Mouse (Mus musculus) intestine, embryonic 16.5 days (tissue): Measurements from ENCODE around the gene 2610318N02Rik. TPM values are rescaled to one million over a fixed set of nuclear protein-coding genes. Genes with fewer than 3 reads are reported as not detected.

Experiments
- ATAC-seq: fragments of 200-750 bp; cut with Nextera tagmentation; 2 replicates; pipeline ENCODE4 v1.8.0; 2017; ENCODE audit warnings: moderate TSS enrichment, moderate library complexity
- H3K27ac ChIP-seq: fragments of 300-500 bp; sonication (generic); 2 replicates; pipeline ENCODE4 v1.5.1; 2014; ENCODE audit warnings: mild to moderate bottlenecking, low read length
- H3K27me3 ChIP-seq: fragments of 300-500 bp; sonication (generic); replicated peaks from 2 replicates; pipeline ENCODE4 v1.6.1; 2014; ENCODE audit warnings: low read length, control low read depth, mixed read lengths; ENCODE audit not compliant: control insufficient read depth, insufficient read depth
- H3K36me3 ChIP-seq: fragments of 300-500 bp; sonication (generic); 2 replicates; pipeline ENCODE4 v1.6.1; 2014; ENCODE audit warnings: low read length, control low read depth; ENCODE audit not compliant: control insufficient read depth, insufficient read depth
- H3K4me1 ChIP-seq: fragments of 300-500 bp; sonication (generic); 2 replicates; pipeline ENCODE4 v1.6.1; 2014; ENCODE audit warnings: low read length, control low read depth, mixed read lengths; ENCODE audit not compliant: control insufficient read depth, insufficient read depth
- H3K4me2 ChIP-seq: fragments of 300-500 bp; sonication (generic); 2 replicates; pipeline ENCODE4 v1.6.1; 2014; ENCODE audit warnings: low read depth, low read length, control low read depth
- H3K4me3 ChIP-seq: fragments of 300-500 bp; sonication (generic); 2 replicates; pipeline ENCODE4 v1.5.1; 2014; ENCODE audit warnings: mild to moderate bottlenecking, low read length
- H3K9ac ChIP-seq: fragments of 300-500 bp; sonication (generic); 2 replicates; pipeline ENCODE4 v1.6.1; 2014; ENCODE audit warnings: low read depth, low read length
- H3K9me3 ChIP-seq: fragments of 300-500 bp; sonication (generic); 2 replicates; pipeline ENCODE4 v1.6.1; 2016; ENCODE audit warnings: low read length, control low read depth; ENCODE audit not compliant: control insufficient read depth
- WGBS: fragments of 180-500 bp; shearing (Covaris S2); extraction: QIAGEN DNeasy Blood & Tissue Kit; methylation state at CpG from one replicate; pipeline ENCODE4 v1.1.7; 2014; 5-methylcytosine and 5-hydroxymethylcytosine counted together
- polyA plus RNA-seq: library from polyadenylated mRNA; unstranded; fragments of >200 nt; fragmentation: Nextera tagmentation; extraction: Ambion mirVana; gene quantifications from 2 replicates; pipeline ENCODE4 v1.2.1, GENCODE M21; 2015

The 2610318N02Rik gene
- polyA plus RNA-seq, 1 experiment from 2014 or later, result 41.6 TPM

DNA sequence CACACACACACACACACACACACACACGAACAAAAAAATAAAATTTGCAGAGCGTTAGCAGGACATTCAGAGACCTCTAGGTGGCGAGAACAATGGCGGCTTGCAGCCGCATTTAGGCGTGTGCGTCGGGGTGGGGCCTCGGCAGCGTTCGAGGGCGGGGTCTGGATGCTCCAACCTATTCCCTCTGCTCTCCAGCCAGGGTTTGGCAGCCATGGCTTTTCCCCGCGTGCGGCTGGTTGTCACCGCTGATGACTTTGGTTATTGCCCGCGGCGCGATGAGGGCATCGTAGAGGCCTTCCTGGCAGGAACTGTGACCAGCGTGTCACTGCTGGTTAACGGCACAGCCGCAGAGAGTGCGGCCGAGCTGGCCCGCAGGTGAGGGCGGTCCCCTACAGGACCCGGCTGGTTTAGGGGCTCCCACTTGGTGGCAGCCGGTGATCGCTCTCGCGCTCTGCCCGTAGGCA lies 21.8 kb upstream of the 2610318N02Rik start, which contains the start of gene Ccdc116:
TSS of gene Ccdc116 (minus strand) at position 458 of the 464 bp plus-strand sequence.
- peak within 1 kb of the TSS; percentile 77 for H3K4me3 ChIP-seq
- H3K9me3 ChIP-seq, result no peaks in the 10 kb centered on the region
- H3K4me2 ChIP-seq, result peak within 1 kb of the TSS; percentile 99
- WGBS, result under 1% methylated on average over 34 of the region's 34 CpGs
- ATAC-seq, result peak; percentile 67
- H3K9ac ChIP-seq, result peak within 1 kb of the TSS; percentile 81
- H3K27ac ChIP-seq, result peak within 1 kb of the TSS; percentile 76
- peaks cover 13% of the 10 kb centered on the region for H3K4me1 ChIP-seq
- H3K27me3 ChIP-seq, result no peaks in the 10 kb centered on the region
- no peaks in the 10 kb centered on the region for H3K36me3 ChIP-seq

- H3K4me2 ChIP-seq, result no peak within 1 kb of the TSS
- 33% methylated on average over 7 of the region's 7 CpGs for WGBS
- no peaks in the 10 kb centered on the region for H3K36me3 ChIP-seq
- H3K4me1 ChIP-seq, result peaks cover 11% of the 10 kb centered on the region
- H3K9me3 ChIP-seq, result no peaks in the 10 kb centered on the region
- H3K9ac ChIP-seq, result no peak within 1 kb of the TSS
- no peak within 1 kb of the TSS for H3K4me3 ChIP-seq
- no peak for ATAC-seq
- no peaks in the 10 kb centered on the region for H3K27me3 ChIP-seq
- no peak within 1 kb of the TSS for H3K27ac ChIP-seq
Measured at GRCm38 (mm10) chr16:17144339-17144738, 19.4 kb upstream of the 2610318N02Rik start, which contains the start of gene Ydjc. Ydjc (plus strand) TSS chr16:17144621.

GRCm38 (mm10) chr16:17137355-17137754 lies 12.4 kb upstream of the 2610318N02Rik start:
- H3K27me3 ChIP-seq, result no peaks in the 10 kb centered on the region
- no peak overlapping the region for H3K4me3 ChIP-seq
- H3K27ac ChIP-seq, result no peak overlapping the region
- WGBS, result 86% methylated on average over 15 of the region's 15 CpGs
- H3K9ac ChIP-seq, result no peak overlapping the region
- H3K36me3 ChIP-seq, result no peaks in the 10 kb centered on the region
- no peaks in the 10 kb centered on the region for H3K9me3 ChIP-seq
- ATAC-seq, result no peak
- H3K4me2 ChIP-seq, result no peak overlapping the region
- no peaks in the 10 kb centered on the region for H3K4me1 ChIP-seq

- Histone ChIP-seq H3K9me3 (no peaks in the 10 kb centered on the region), H3K36me3 (no peaks in the 10 kb centered on the region), H3K4me1 (peaks cover 11% of the 10 kb centered on the region), H3K27me3 (no peaks in the 10 kb centered on the region), H3K9ac (peak overlapping the region; percentile 66), H3K27ac (no peak overlapping the region; the same call in 1 of the 2 replicates), H3K4me2 (peak overlapping the region; percentile 98), H3K4me3 (peak overlapping the region; percentile 89)
- WGBS, result 27% methylated on average over 7 of the region's 7 CpGs
- peak; percentile 19; the same call in 1 of the 2 replicates for ATAC-seq
Measured at GRCm38 (mm10) chr16:17132906-17133200, 7.9 kb upstream of the 2610318N02Rik start.

- Histone ChIP-seq H3K27me3 (no peaks in the 10 kb centered on the region), H3K4me1 (peaks cover 11% of the 10 kb centered on the region), H3K9ac (peak within 1 kb of the TSS; percentile 86), H3K27ac (peak within 1 kb of the TSS; percentile 66), H3K9me3 (no peaks in the 10 kb centered on the region), H3K4me2 (peak within 1 kb of the TSS; percentile 98), H3K4me3 (peak within 1 kb of the TSS; percentile 89), H3K36me3 (no peaks in the 10 kb centered on the region)
- ATAC-seq, result peak; percentile 99
- WGBS, result under 1% methylated on average over 47 of the region's 47 CpGs
Measured at GRCm38 (mm10) chr16:17132089-17132905, 7.3 kb upstream of the 2610318N02Rik start, which contains the start of gene Sdf2l1. Sdf2l1 (minus strand) TSS chr16:17132383.

DNA sequence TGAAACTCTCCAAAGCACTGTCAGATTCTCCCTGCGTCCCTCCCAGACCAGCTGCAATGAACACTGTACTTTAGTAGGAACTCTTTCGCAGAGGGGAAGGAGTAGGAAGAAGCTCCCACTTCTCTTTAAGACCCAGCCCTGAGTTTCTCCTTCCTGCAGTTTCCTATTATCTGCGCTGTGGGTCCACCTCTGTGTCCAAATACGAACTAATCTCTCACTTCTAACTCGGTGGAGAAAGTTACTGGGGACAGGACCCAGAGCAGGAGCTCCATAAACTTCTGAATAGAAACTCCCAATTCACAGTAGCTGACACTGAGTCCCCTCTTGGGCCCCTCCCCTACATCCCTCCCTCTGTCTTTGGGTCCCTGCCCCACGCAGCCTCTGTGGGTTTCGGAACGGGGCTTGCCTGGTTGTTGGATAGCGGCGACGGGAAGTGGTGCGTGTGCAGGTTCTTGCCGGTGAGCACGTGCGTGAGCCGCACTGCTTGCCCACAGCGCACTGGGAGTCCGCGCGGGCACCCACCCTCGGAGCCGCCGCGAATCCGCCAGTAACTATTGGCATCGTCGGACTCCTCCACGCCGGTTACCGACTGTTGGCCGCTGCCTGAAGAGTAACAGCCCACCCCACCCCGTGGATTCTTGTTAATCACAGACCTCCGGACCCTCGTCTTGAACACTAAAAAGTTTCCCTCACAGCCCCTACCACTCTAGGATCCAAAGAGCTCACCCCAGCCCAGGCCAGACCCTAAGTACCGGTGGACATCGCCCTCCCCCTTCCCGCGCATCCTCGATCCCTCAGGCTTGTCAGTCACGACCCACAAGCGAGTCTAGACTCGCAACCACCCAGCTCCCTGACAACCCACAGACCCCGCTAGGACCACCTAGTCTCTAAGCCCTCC lies 6.5 kb upstream of the 2610318N02Rik start:
- H3K4me2 ChIP-seq, result peak overlapping the region; percentile 98
- no peaks in the 10 kb centered on the region for H3K36me3 ChIP-seq
- H3K9ac ChIP-seq, result peak overlapping the region; percentile 86
- peaks cover 11% of the 10 kb centered on the region for H3K4me1 ChIP-seq
- 3% methylated on average over 42 of the region's 43 CpGs for WGBS
- H3K4me3 ChIP-seq, result peak overlapping the region; percentile 89
- ATAC-seq, result peak; percentile 6; the same call in 1 of the 2 replicates
- H3K27ac ChIP-seq, result peak overlapping the region; percentile 66
- no peaks in the 10 kb centered on the region for H3K27me3 ChIP-seq
- no peaks in the 10 kb centered on the region for H3K9me3 ChIP-seq

DNA sequence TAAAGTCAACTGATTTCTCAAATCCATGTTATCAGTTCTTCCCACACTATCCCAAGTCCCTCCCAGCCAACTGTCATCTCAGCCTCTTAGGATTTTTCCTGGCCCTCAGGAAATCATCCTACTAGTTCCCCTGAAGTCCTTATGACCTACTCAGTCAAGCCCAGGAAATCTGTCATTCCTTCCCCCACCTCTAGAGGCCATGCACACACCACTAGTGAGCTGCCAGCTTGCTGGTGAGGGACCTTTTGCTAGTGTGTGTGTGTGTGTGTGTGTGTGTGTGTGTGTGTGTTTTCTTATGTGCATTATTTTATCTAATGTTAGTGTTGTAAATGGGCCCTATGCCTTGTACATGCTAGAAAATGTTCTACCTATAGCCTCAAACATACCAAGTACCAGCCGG lies 2.3 kb upstream of the 2610318N02Rik start:
- no peak overlapping the region for H3K4me3 ChIP-seq
- ATAC-seq, result no peak
- H3K27ac ChIP-seq, result no peak overlapping the region
- no peak overlapping the region for H3K4me2 ChIP-seq
- H3K36me3 ChIP-seq, result no peaks in the 10 kb centered on the region
- no peaks in the 10 kb centered on the region for H3K9me3 ChIP-seq
- no peaks in the 10 kb centered on the region for H3K27me3 ChIP-seq
- no peak overlapping the region for H3K9ac ChIP-seq
- H3K4me1 ChIP-seq, result peaks cover 29% of the 10 kb centered on the region
- 94% methylated on average over 1 of the region's 1 CpGs for WGBS

DNA sequence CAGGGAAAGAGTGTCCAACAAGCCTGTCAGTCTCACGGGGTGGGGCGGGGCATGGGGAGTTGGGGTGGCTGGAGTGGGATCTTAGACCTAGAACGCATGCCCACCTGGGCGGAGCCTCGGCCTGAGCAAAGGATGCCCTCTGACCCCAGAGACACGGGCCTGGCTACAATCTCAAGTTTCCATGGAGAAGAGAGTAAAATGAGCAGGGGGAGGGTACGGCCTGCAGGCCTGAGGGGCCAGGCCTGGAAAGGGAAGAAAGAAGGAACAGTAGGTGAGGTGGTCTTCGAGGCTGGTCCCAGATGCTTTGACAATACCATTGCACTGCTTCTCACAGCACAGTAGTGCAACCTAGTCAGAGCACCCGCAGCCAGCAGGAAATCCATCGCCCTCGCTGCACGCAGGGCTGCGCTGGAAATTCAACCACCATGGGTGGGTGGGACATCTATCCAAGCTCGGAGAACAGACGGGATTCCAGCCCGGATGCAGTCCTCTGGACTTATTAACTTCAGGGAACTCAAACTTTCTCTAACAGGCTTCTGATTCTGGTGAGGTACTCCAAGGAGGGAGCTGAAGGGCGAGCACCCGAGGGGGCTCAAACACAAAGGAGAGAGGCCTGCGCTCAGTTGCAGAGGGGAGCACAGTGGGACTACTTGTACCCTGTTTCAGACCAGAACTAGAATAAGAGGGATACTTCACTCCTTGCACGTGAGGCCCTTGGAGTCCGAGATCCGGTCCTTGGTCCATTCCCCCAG lies 672 bp downstream of the 2610318N02Rik start:
- ATAC-seq, result peak; percentile 64
- H3K4me1 ChIP-seq, result peaks cover 19% of the 10 kb centered on the region
- no peaks in the 10 kb centered on the region for H3K27me3 ChIP-seq
- no peaks in the 10 kb centered on the region for H3K9me3 ChIP-seq
- 2% methylated on average over 22 of the region's 22 CpGs for WGBS
- peak overlapping the region; percentile 33 for H3K27ac ChIP-seq
- H3K9ac ChIP-seq, result peak overlapping the region; percentile 73
- H3K36me3 ChIP-seq, result peaks cover 4% of the 10 kb centered on the region; the same call in 1 of the 2 replicates
- H3K4me3 ChIP-seq, result peak overlapping the region; percentile 55
- H3K4me2 ChIP-seq, result peak overlapping the region; percentile 76
